Mouse (Mus musculus) forebrain, postnatal 0 days (tissue): Measurements from ENCODE around the gene Aldh3b3. TPM values are rescaled to one million over a fixed set of nuclear protein-coding genes. Genes with fewer than 3 reads are reported as not detected.

ENCODE experiments used
- ATAC-seq: fragments of 200-750 bp; cut with Nextera tagmentation; 2 replicates; pipeline ENCODE4 v1.8.0; 2017; ENCODE audit warnings: mild to moderate bottlenecking, moderate library complexity
- DNase-seq: peaks from one replicate; pipeline ENCODE4 v3.0.0-alpha.2; 2015
- H3K27ac ChIP-seq: fragments of 300-500 bp; sonication (generic); 2 replicates; pipeline ENCODE4 v1.5.1; 2014; ENCODE audit warnings: low read depth, mild to moderate bottlenecking, antibody characterized with exemption, low read length, moderate library complexity, mixed read lengths
- H3K27me3 ChIP-seq: fragments of 300-500 bp; sonication (generic); 2 replicates; pipeline ENCODE4 v1.6.1; 2014; ENCODE audit warnings: mild to moderate bottlenecking, low read length, mixed read lengths; ENCODE audit not compliant: insufficient read depth
- H3K36me3 ChIP-seq: fragments of 300-500 bp; sonication (generic); 2 replicates; pipeline ENCODE4 v1.6.1; 2014; ENCODE audit warnings: mild to moderate bottlenecking, moderate library complexity; ENCODE audit not compliant: insufficient read depth
- H3K4me1 ChIP-seq: fragments of 300-500 bp; sonication (generic); 2 replicates; pipeline ENCODE4 v1.6.1; 2014; ENCODE audit warnings: antibody characterized with exemption; ENCODE audit not compliant: insufficient read depth
- H3K4me2 ChIP-seq: fragments of 300-500 bp; sonication (generic); 2 replicates; pipeline ENCODE4 v1.6.1; 2014; ENCODE audit warnings: low read depth, mild to moderate bottlenecking, moderate library complexity
- H3K4me3 ChIP-seq: fragments of 300-500 bp; sonication (generic); 2 replicates; pipeline ENCODE4 v1.5.1; 2014; ENCODE audit warnings: low read depth, low read length, mixed read lengths
- H3K9ac ChIP-seq: fragments of 300-500 bp; sonication (generic); 2 replicates; pipeline ENCODE4 v1.6.1; 2014; ENCODE audit warnings: mild to moderate bottlenecking
- H3K9me3 ChIP-seq: fragments of 300-500 bp; sonication (generic); 2 replicates; pipeline ENCODE4 v1.6.1; 2016; ENCODE audit warnings: low read length
- CTCF ChIP-seq: sonication (generic); IDR thresholded peaks from 2 replicates; pipeline ENCODE4 v1.5.1; 2016; ENCODE audit warnings: antibody characterized with exemption, control low read depth, low read depth
- WGBS: fragments of 180-500 bp; shearing (Covaris S2); extraction: QIAGEN DNeasy Blood & Tissue Kit; methylation state at CpG from one replicate; pipeline ENCODE4 v1.1.7; 2014; 5-methylcytosine and 5-hydroxymethylcytosine counted together
- polyA plus RNA-seq: library from polyadenylated mRNA; unstranded; fragments of >200 nt; fragmentation: Nextera tagmentation; extraction: Ambion mirVana; gene quantifications from 2 replicates; pipeline ENCODE4 v1.2.1, GENCODE M21; 2015
- total RNA-seq: library from RNA; depleted of rRNA; stranded (reverse); fragments of >200 nt; gene quantifications from 2 replicates; pipeline ENCODE4 v1.2.3, GENCODE M21; 2014

Gene Aldh3b3
- total and polyA plus RNA-seq, 2 experiments from 2014 or later: not detected

- Histone ChIP-seq H3K9me3 (no peaks in the 10 kb centered on the region), H3K36me3 (no peaks in the 10 kb centered on the region), H3K4me1 (peaks cover 10% of the 10 kb centered on the region; the same call in 1 of the 2 replicates), H3K4me2 (no peak overlapping the region), H3K27ac (no peak overlapping the region), H3K4me3 (no peak overlapping the region), H3K9ac (no peak overlapping the region), H3K27me3 (no peaks in the 10 kb centered on the region)
- no peak for TF ChIP-seq CTCF
- 92% methylated on average over 4 of the region's 4 CpGs for WGBS
- no peak for DNase-seq
- no peak for ATAC-seq
Measured at GRCm38 (mm10) chr19:3927989-3928388, 30.5 kb upstream of the Aldh3b3 start.

- Histone ChIP-seq H3K4me1 (peaks cover 10% of the 10 kb centered on the region; the same call in 1 of the 2 replicates), H3K27me3 (no peaks in the 10 kb centered on the region), H3K4me2 (no peak overlapping the region), H3K9ac (no peak overlapping the region), H3K27ac (no peak overlapping the region), H3K36me3 (no peaks in the 10 kb centered on the region), H3K9me3 (no peaks in the 10 kb centered on the region), H3K4me3 (no peak overlapping the region)
- DNase-seq (no peak), ATAC-seq (no peak)
- no peak for TF ChIP-seq CTCF
- WGBS: 74% methylated on average over 4 of the region's 4 CpGs
Measured at GRCm38 (mm10) chr19:3928779-3929178, 29.7 kb upstream of the Aldh3b3 start.

GRCm38 (mm10) chr19:3929211-3929941 is 29.1 kb upstream of the Aldh3b3 start, which contains the start of gene Aldh3b1:
Aldh3b1 (minus strand) TSS chr19:3929808.
- H3K4me1 ChIP-seq: peaks cover 10% of the 10 kb centered on the region; the same call in 1 of the 2 replicates
- no peaks in the 10 kb centered on the region for H3K9me3 ChIP-seq
- WGBS: 41% methylated on average over 12 of the region's 12 CpGs
- DNase-seq (peak; percentile 48), ATAC-seq (peak; percentile 68)
- no peak for TF ChIP-seq CTCF
- no peak within 1 kb of the TSS for H3K4me3 ChIP-seq
- no peak within 1 kb of the TSS for H3K9ac ChIP-seq
- H3K36me3 ChIP-seq: no peaks in the 10 kb centered on the region
- no peak within 1 kb of the TSS for H3K4me2 ChIP-seq
- peak within 1 kb of the TSS; percentile 55 for H3K27ac ChIP-seq
- H3K27me3 ChIP-seq: no peaks in the 10 kb centered on the region

GRCm38 (mm10) chr19:3930262-3931057 is 28.0 kb upstream of the Aldh3b3 start:
- H3K4me1 ChIP-seq: peaks cover 10% of the 10 kb centered on the region; the same call in 1 of the 2 replicates
- WGBS: 66% methylated on average over 21 of the region's 21 CpGs
- ATAC-seq (peak; percentile 18; the same call in 1 of the 2 replicates), DNase-seq (no peak)
- no peaks in the 10 kb centered on the region for H3K9me3 ChIP-seq
- no peak overlapping the region for H3K4me2 ChIP-seq
- H3K36me3 ChIP-seq: no peaks in the 10 kb centered on the region
- H3K4me3 ChIP-seq: no peak overlapping the region
- 0 out of 2 replicates have a peak overlapping the region, but pooled peaks have one; percentile 55 for H3K27ac ChIP-seq
- H3K27me3 ChIP-seq: no peaks in the 10 kb centered on the region
- no peak for TF ChIP-seq CTCF
- no peak overlapping the region for H3K9ac ChIP-seq

GRCm38 (mm10) chr19:3931716-3932115 is 26.7 kb upstream of the Aldh3b3 start:
- Histone ChIP-seq H3K4me3 (no peak overlapping the region), H3K9ac (no peak overlapping the region), H3K4me2 (no peak overlapping the region), H3K9me3 (no peaks in the 10 kb centered on the region), H3K36me3 (no peaks in the 10 kb centered on the region), H3K4me1 (peaks cover 10% of the 10 kb centered on the region; the same call in 1 of the 2 replicates), H3K27me3 (no peaks in the 10 kb centered on the region), H3K27ac (no peak overlapping the region)
- DNase-seq (no peak), ATAC-seq (no peak)
- no peak for TF ChIP-seq CTCF
- 90% methylated on average over 9 of the region's 9 CpGs for WGBS

- WGBS: 8% methylated on average over 42 of the region's 42 CpGs
- DNase-seq: no peak
Measured at GRCm38 (mm10) chr19:3935032-3935895, 23.2 kb upstream of the Aldh3b3 start, which contains the start of gene Unc93b1. Unc93b1 (plus strand) TSS chr19:3935186.

More at GRCm38 (mm10) chr19:3935032-3935895, 23.2 kb upstream of the Aldh3b3 start, which contains the start of gene Unc93b1:
- no peak for TF ChIP-seq CTCF
- H3K36me3 ChIP-seq: no peaks in the 10 kb centered on the region
- no peaks in the 10 kb centered on the region for H3K9me3 ChIP-seq
- H3K9ac ChIP-seq: peak within 1 kb of the TSS; percentile 35; the same call in 1 of the 2 replicates
- no peak within 1 kb of the TSS for H3K27ac ChIP-seq
- no peaks in the 10 kb centered on the region for H3K27me3 ChIP-seq
- peak within 1 kb of the TSS; percentile 58 for H3K4me2 ChIP-seq
- peak within 1 kb of the TSS; percentile 30 for H3K4me3 ChIP-seq
- H3K4me1 ChIP-seq: 0 out of 2 replicates have a peak, but pooled peaks cover 1% of the 10 kb centered on the region
- peak; percentile 73 for ATAC-seq
